Mouse (Mus musculus): Measurements from ENCODE around the gene Cd300lg. TPM values are rescaled to one million over a fixed set of nuclear protein-coding genes. Genes with fewer than 3 reads are reported as not detected.

Cd300lg gene
- 0.13 TPM in 1 of 2 replicates, not detected in the other for polyA plus RNA-seq (2021; fragmentation: Nextera tagmentation)
- long read RNA-seq, experiment 1 = 0 reads
- long read RNA-seq, experiment 2 = 0 reads

GRCm38 (mm10) chr11:102041350-102041949, at the start of gene Cd300lg:
TSS of gene Cd300lg (plus strand) at chr11:102041509.

GRCm38 (mm10) chr11:102028087-102028816, 13.1 kb upstream of the Cd300lg start, which contains the start of gene Mpp3:
TSS of gene Mpp3 (minus strand) at chr11:102028461.

GRCm38 (mm10) chr11:102087931-102088898, 46.9 kb downstream of the Cd300lg start, which contains the start of gene Mpp2:
TSS of gene Mpp2 (minus strand) at chr11:102088515.

GRCm38 (mm10) chr11:102101219-102101618, 59.9 kb downstream of the Cd300lg start, which contains the start of gene Ppy:
TSS of gene Ppy (minus strand) at chr11:102101319.

Other genes with a start within 250 kb of the Cd300lg start
- 0.34 and 0.59 TPM in 2 replicates for gene Meox1, start 147.1 kb upstream of the Cd300lg start, polyA plus RNA-seq (2021; fragmentation: Nextera tagmentation)
- gene Sost, start 74.5 kb upstream of the Cd300lg start, polyA plus RNA-seq (2021; fragmentation: Nextera tagmentation) = not detected in 2 replicates
- not detected in 2 replicates for gene Cfap97d1, start 57.2 kb upstream of the Cd300lg start, polyA plus RNA-seq (2021; fragmentation: Nextera tagmentation)
- 261 and 289 TPM in 2 replicates for gene Dusp3, start 54.5 kb upstream of the Cd300lg start, polyA plus RNA-seq (2021; fragmentation: Nextera tagmentation)
- gene Mpp3, start 13.0 kb upstream of the Cd300lg start, polyA plus RNA-seq (2021; fragmentation: Nextera tagmentation) = 24.1 and 29.1 TPM in 2 replicates
- 31.0 and 37.4 TPM in 2 replicates for gene Mpp2, start 47.0 kb downstream of the Cd300lg start, polyA plus RNA-seq (2021; fragmentation: Nextera tagmentation)
- gene Ppy, start 59.8 kb downstream of the Cd300lg start, polyA plus RNA-seq (2021; fragmentation: Nextera tagmentation) = not detected in 2 replicates
- gene Pyy, start 66.3 kb downstream of the Cd300lg start, polyA plus RNA-seq (2021; fragmentation: Nextera tagmentation) = not detected in 2 replicates
- 0.06 TPM in 1 of 2 replicates, not detected in the other for gene Nags, start 104.0 kb downstream of the Cd300lg start, polyA plus RNA-seq (2021; fragmentation: Nextera tagmentation)
- gene Tmem101, start 114.9 kb downstream of the Cd300lg start, polyA plus RNA-seq (2021; fragmentation: Nextera tagmentation) = 35.3 and 47.1 TPM in 2 replicates
- 91.0 and 105 TPM in 2 replicates for gene Lsm12, start 143.8 kb downstream of the Cd300lg start, polyA plus RNA-seq (2021; fragmentation: Nextera tagmentation)
- gene G6pc3, start 148.1 kb downstream of the Cd300lg start, polyA plus RNA-seq (2021; fragmentation: Nextera tagmentation) = 24.1 and 27.0 TPM in 2 replicates
- gene Hdac5, start 188.7 kb downstream of the Cd300lg start, polyA plus RNA-seq (2021; fragmentation: Nextera tagmentation) = 47.8 and 66.9 TPM in 2 replicates
- 1.4 and 1.6 TPM in 2 replicates for gene BC030867, start 207.4 kb downstream of the Cd300lg start, polyA plus RNA-seq (2021; fragmentation: Nextera tagmentation)
- gene Asb16, start 227.2 kb downstream of the Cd300lg start, polyA plus RNA-seq (2021; fragmentation: Nextera tagmentation) = 0.82 and 1.2 TPM in 2 replicates
- gene Tmub2, start 243.4 kb downstream of the Cd300lg start, polyA plus RNA-seq (2021; fragmentation: Nextera tagmentation) = 81.4 and 90.6 TPM in 2 replicates